Mouse (Mus musculus) erythroid progenitor cell, adult 5-6 weeks (primary cell): Measurements from ENCODE around the gene Ghr. TPM values are rescaled to one million over a fixed set of nuclear protein-coding genes. Genes with fewer than 3 reads are reported as not detected.

Experiments
- ATAC-seq: replicated peaks from 2 replicates; pipeline ENCODE4 v1.8.0; 2016; ENCODE audit warnings: moderate number of reproducible peaks, mild to moderate bottlenecking, moderate TSS enrichment, inconsistent platforms; ENCODE audit not compliant: poor library complexity, low FRiP score, severe bottlenecking
- total RNA-seq, 2 experiments: library from RNA; stranded (forward) in 1 of 2; stranded (reverse) in 1 of 2; fragments of 150-400 nt in 1 of 2; fragments of 186-747, 209-891 nt in 1 of 2; gene quantifications; 2 replicates each; pipeline versions ENCODE4 v1.2.3 to v1.2.4; 2015 to 2017; ENCODE audit warnings: low replicate concordance in 2 of 2

Gene Ghr
- total RNA-seq, 2 experiments from 2014 or later: 1.7 TPM; not detected in 1

GRCm38 (mm10) chr15:3544289-3544688, 39.0 kb downstream of the Ghr start:
- ATAC-seq: no peak

GRCm38 (mm10) chr15:3536309-3536900, 46.9 kb downstream of the Ghr start:
- ATAC-seq: no peak

- no peak for ATAC-seq
Measured at GRCm38 (mm10) chr15:3514027-3514426, 69.3 kb downstream of the Ghr start.

- no peak for ATAC-seq
Measured at GRCm38 (mm10) chr15:3512380-3512779, 70.9 kb downstream of the Ghr start.

- ATAC-seq: no peak
Measured at GRCm38 (mm10) chr15:3511639-3512171, 71.6 kb downstream of the Ghr start.

GRCm38 (mm10) chr15:3509089-3509488, 74.2 kb downstream of the Ghr start:
- ATAC-seq: no peak

- ATAC-seq: no peak
Measured at GRCm38 (mm10) chr15:3507329-3507728, 76.0 kb downstream of the Ghr start.

- no peak for ATAC-seq
Measured at GRCm38 (mm10) chr15:3504700-3505099, 78.6 kb downstream of the Ghr start.

GRCm38 (mm10) chr15:3501683-3502082, 81.6 kb downstream of the Ghr start:
- ATAC-seq: no peak

GRCm38 (mm10) chr15:3499020-3499419, 84.3 kb downstream of the Ghr start:
- no peak for ATAC-seq

GRCm38 (mm10) chr15:3497946-3498580, 85.2 kb downstream of the Ghr start:
- ATAC-seq: no peak

- no peak for ATAC-seq
Measured at GRCm38 (mm10) chr15:3490868-3491267, 92.4 kb downstream of the Ghr start.

- ATAC-seq: no peak
Measured at GRCm38 (mm10) chr15:3490011-3490410, 93.3 kb downstream of the Ghr start.

- ATAC-seq: no peak
Measured at GRCm38 (mm10) chr15:3489180-3489579, 94.1 kb downstream of the Ghr start.

GRCm38 (mm10) chr15:3488601-3489000, 94.7 kb downstream of the Ghr start:
- ATAC-seq: no peak

- no peak for ATAC-seq
Measured at GRCm38 (mm10) chr15:3486691-3487090, 96.6 kb downstream of the Ghr start.

- no peak for ATAC-seq
Measured at GRCm38 (mm10) chr15:3485367-3485766, 97.9 kb downstream of the Ghr start.

- ATAC-seq: no peak
Measured at GRCm38 (mm10) chr15:3483451-3483850, 99.8 kb downstream of the Ghr start.

GRCm38 (mm10) chr15:3469230-3469629, 114.1 kb downstream of the Ghr start:
- ATAC-seq: no peak

- ATAC-seq: no peak
Measured at GRCm38 (mm10) chr15:3466608-3467007, 116.7 kb downstream of the Ghr start.

- no peak for ATAC-seq
Measured at GRCm38 (mm10) chr15:3464754-3465153, 118.5 kb downstream of the Ghr start.

GRCm38 (mm10) chr15:3456543-3456942, 126.7 kb downstream of the Ghr start:
- ATAC-seq: no peak
